Mouse (Mus musculus) erythroblast, adult 5-6 weeks (primary cell): Measurements from ENCODE around the gene 2810408A11Rik. TPM values are rescaled to one million over a fixed set of nuclear protein-coding genes. Genes with fewer than 3 reads are reported as not detected.
A peak's percentile ranks its signal among the peaks of the same experiment; 100 is the strongest.

Source experiments
- ATAC-seq: replicated peaks from 2 replicates; pipeline ENCODE4 v1.8.0; 2016; ENCODE audit warnings: moderate number of reproducible peaks, mild to moderate bottlenecking, moderate TSS enrichment, inconsistent platforms; ENCODE audit not compliant: poor library complexity, low FRiP score, severe bottlenecking
- total RNA-seq, 2 experiments: library from RNA; stranded (forward) in 1 of 2; stranded (reverse) in 1 of 2; fragments of 150-400 nt in 1 of 2; fragments of 200-764, 138-1000 nt in 1 of 2; gene quantifications; 2 replicates each; pipeline versions ENCODE4 v1.2.3 to v1.2.4; 2015 to 2017; ENCODE audit warnings: low replicate concordance in 2 of 2

2810408A11Rik gene
- 2.7 TPM in 1 of 2 replicates, not detected in the other for total RNA-seq (2015; ENCODE audit: low replicate concordance)
- 6.0 TPM in 1 of 2 replicates, not detected in the other for total RNA-seq (2017; ENCODE audit: low replicate concordance)

DNA sequence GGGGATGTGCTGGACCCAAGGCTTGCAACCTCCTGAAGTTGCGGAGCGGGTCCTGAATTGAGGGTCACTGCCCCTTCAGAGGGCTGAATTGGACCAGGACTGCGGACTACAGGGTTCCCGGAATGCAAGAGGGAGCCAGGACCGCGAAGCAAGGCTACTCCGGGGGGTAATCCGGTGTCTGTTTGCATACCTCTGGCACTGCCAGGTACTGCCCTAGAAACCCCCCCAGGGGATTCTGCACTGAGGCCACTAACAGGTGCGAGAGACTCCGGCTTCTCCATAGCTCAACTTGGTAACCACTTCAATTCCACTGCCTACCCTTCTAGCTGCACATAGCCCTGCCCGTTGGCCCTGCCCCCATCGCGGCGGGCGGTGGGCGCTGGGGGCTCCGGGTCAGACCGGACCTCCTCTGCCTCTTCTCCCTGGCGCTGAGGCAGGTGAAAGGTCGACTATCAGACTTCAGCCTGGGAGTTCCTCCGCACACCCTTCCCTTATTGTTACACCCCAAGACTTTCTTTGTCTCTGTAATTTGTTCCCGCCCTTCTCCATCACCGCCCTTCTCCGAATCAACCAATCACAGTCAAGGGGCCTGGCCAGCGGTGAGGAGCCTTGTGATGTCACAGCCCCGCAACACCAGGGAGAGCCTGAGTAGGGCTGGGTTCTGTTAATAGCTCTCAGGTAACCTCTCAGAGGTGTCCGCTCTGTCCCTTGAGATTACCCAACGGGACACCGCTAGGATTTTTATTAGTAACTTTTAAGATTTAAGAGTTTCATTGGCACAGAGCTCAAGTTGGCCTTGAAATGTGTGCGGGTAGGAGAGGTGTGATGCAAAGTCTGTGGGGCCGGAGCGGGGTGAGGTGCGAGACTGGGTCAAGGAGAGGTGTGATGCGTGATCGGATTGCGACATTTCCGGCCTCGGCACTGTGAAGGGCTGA lies at the start of gene 2810408A11Rik, which contains the start of gene Neurl4:
Gene 2810408A11Rik, minus strand, starts transcription at position 517 of the 935 bp plus-strand sequence.
Gene Neurl4, plus strand, starts transcription at position 602 of the 935 bp plus-strand sequence.
- peak; percentile 84 for ATAC-seq

DNA sequence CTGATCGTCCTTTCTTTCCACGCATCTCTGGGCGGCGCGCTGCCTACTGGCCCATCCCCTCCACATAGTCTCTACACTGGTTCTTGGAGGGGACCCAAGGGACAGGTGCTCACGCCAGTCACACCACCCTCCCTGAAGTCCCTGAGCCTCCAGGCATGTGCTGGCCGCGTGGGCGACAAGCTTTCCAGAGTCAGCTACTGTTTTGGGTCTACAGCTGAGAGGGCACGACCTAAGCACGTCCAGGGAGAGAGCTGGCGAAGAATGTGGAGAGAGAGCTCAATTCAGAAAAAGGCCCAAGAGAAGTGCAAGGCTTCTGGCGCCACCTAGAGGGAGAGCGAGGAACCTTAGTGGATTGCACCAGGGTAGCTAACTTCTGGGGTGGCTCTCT lies 48.0 kb upstream of the 2810408A11Rik start:
- ATAC-seq: peak; percentile 58

GRCm38 (mm10) chr11:69948066-69948762 lies 47.4 kb upstream of the 2810408A11Rik start, which contains the start of gene Slc2a4:
TSS of gene Slc2a4 (minus strand) at chr11:69948188.
- ATAC-seq: peak; percentile 69

GRCm38 (mm10) chr11:69947337-69948065 lies 46.7 kb upstream of the 2810408A11Rik start:
- peak; percentile 20 for ATAC-seq

GRCm38 (mm10) chr11:69945997-69946891 lies 45.5 kb upstream of the 2810408A11Rik start:
- peak; percentile 70 for ATAC-seq

DNA sequence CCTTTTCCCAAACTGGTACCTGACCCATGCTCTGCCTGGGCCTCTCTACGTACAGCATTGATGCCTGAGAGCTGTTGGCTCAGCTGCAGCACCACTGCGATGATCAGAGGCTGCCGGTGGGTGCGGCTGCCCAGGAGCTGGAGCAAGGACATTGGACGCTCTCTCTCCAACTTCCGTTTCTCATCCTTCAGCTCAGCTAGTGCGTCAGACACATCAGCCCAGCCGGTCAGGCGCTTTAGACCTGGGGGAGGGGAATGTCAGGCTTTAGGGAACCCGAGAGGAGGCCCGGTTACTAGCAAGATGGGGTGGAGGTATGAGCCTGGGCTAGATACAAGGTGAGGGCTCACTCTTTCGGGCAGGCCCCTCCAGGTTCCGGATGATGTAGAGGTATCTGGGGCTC lies 44.4 kb upstream of the 2810408A11Rik start:
- ATAC-seq: no peak

DNA sequence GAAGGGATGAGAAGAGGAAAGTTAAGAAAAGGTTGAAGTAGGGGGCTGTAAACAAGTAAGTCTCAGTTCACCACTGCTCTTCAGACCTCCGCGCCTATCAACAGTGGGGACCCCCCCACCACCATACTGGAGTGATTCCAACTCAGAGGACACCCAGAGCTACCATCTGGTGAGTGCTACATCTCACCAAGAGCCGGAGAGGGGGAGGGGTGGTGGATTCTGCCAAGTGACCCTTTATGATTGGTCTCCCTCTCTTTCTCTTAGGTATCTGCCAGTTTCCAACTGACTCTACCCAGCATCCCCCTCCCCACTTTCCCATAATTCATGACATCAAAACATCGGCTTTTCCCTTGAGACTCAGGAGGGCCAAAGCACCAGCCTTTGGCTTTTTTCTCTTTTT lies 40.2 kb upstream of the 2810408A11Rik start:
- no peak for ATAC-seq

GRCm38 (mm10) chr11:69939731-69940130 lies 38.9 kb upstream of the 2810408A11Rik start:
- no peak for ATAC-seq

DNA sequence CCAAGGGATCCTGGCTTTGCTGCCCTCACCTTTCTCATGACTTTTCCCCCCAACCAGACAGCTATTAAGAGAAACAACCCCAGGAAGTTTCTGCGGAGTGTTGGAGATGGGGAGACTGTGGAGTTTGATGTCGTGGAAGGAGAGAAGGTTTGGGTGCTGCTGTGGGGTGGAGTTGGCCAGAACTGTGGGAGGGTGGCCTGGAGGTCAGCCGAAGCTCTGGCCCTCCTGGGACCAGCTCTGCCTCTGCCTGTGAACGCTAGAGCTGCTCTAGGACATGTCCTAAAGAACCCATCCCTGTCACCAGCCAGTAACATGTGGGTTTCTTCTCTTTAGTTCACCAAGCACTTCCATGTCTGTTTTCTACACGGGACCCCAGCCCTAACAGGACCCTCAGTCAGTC lies 38.4 kb upstream of the 2810408A11Rik start:
- no peak for ATAC-seq

DNA sequence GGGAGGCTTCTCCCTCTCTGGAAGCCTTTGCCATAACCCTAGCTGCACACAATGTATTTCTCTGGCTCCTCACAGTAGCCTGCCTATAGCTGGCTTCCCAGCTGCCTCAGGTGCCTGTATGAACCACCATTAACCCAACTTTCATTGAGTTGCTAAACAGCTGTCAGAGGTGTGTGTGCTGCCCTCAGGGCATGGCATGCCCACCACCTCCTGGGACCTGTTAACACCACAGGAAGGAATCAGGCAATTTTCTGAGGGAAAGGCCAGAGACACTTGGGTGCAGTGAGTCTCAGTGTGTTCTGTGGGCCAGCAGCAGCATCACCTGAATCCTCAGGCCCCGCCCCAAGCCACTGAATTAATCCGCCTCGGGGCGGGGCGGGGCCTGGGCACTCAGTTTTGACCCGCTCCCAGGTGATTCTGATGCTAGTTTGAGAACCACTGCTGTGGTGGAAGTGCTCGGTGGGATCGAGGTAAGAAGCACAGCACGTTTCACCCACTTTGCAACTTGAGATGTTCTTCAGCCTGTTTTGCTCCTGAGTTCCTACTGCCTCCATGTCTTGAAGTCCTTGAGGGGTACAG lies 37.7 kb upstream of the 2810408A11Rik start:
- no peak for ATAC-seq

GRCm38 (mm10) chr11:69937834-69938233 lies 37.0 kb upstream of the 2810408A11Rik start:
- ATAC-seq: no peak

DNA sequence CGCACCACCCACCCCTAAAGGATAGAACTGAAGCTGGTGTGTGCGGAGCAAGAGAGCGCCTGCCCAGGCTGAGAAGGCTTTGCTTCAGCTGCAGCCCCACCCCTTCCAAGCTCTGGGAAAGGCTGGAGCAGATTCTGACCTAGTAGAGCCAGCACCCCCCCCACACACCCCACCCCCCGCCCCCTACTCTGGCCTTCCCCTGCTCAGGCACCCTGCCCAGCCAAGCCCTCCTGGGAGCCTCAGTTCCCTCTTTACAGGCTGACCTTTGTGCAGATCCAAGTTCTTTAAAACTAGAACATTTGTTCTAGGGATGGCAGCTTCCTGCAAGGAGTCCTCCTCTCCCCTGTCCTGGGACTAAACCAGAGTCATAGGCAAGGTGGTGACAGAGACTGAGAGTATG lies 36.6 kb upstream of the 2810408A11Rik start:
- no peak for ATAC-seq

GRCm38 (mm10) chr11:69936714-69937347 lies 36.0 kb upstream of the 2810408A11Rik start:
- no peak for ATAC-seq

DNA sequence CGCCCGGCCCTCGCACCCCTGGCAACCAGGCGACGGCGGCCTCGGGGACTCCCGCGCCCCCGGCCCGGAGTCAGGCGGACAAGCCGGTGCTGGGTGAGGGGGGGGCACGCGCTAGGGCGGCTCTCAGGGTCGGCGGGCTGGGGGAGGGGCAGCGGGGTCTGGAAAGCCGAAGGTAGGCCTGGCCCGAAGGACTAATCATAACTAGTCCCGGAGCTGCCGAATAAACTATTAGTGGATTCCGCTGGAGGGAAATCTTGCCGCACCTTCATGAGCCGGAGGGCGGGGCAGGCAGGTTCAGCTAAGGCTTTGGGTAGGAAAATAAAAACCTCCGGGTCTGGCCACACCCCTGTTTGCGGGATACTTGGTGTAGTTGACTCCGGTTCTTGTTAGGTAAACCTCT lies 35.4 kb upstream of the 2810408A11Rik start:
- ATAC-seq: no peak

DNA sequence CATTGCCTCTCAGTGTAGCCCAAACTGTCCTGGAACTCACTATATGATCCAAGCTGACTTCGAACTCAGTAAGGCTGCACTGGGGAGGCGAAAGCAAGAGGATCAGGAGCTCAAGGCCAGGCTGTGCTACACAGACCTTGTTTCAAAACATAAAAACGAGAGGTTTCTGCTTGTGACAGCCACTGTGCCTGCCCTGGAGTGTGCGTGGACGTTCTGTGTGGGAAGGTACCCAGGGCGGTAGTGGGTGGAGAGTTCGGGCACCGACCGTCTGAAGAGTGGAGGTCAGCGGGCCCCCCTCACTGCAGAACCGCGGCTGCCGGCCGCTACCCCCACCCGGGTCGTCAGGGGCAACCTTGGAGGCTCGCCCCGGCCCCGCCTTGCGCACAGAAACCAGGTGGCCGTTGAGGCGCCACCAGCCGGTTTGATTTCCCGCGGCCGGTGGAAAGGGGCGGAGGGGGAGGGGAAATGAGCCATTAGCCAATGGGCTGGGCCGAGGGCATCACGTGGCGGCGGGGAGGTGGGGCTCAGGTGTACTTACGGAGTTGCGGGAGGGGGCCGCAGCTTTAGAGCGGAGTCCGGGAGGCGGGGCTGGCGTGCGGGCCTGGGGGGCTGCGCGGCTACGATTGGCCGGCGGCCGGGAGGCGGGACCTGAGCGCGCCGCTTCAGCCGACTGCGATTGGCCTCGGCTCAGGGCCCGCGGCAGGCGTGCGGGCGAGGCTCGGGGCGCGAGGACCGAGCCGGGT lies 34.5 kb upstream of the 2810408A11Rik start, which contains the start of gene Ybx2:
Gene Ybx2, plus strand, starts transcription at position 660 of the 743 bp plus-strand sequence.
- peak; percentile 83 for ATAC-seq

- ATAC-seq: no peak
These were observed 33.9 kb upstream of the 2810408A11Rik start for GRCm38 (mm10) chr11:69934681-69935080.

GRCm38 (mm10) chr11:69934169-69934568 lies 33.4 kb upstream of the 2810408A11Rik start:
- peak; percentile 79 for ATAC-seq
